Mouse (Mus musculus) T-cell, adult 66 days (primary cell): ENCODE measurements around the gene Hist1h2bk. TPM values are rescaled to one million over a fixed set of nuclear protein-coding genes. Genes with fewer than 3 reads are reported as not detected.

Experiments used
- total RNA-seq, 2 experiments: library from RNA; stranded (reverse); gene quantifications; 3 replicates in 1 of 2; 4 replicates in 1 of 2; pipeline ENCODE4 v1.2.4; 2023

The Hist1h2bk gene
- 100 to 1,000 TPM in 1 of 2 experiments, 10 to 100 TPM in 1; 47.4 to 137 TPM for total RNA-seq

DNA sequence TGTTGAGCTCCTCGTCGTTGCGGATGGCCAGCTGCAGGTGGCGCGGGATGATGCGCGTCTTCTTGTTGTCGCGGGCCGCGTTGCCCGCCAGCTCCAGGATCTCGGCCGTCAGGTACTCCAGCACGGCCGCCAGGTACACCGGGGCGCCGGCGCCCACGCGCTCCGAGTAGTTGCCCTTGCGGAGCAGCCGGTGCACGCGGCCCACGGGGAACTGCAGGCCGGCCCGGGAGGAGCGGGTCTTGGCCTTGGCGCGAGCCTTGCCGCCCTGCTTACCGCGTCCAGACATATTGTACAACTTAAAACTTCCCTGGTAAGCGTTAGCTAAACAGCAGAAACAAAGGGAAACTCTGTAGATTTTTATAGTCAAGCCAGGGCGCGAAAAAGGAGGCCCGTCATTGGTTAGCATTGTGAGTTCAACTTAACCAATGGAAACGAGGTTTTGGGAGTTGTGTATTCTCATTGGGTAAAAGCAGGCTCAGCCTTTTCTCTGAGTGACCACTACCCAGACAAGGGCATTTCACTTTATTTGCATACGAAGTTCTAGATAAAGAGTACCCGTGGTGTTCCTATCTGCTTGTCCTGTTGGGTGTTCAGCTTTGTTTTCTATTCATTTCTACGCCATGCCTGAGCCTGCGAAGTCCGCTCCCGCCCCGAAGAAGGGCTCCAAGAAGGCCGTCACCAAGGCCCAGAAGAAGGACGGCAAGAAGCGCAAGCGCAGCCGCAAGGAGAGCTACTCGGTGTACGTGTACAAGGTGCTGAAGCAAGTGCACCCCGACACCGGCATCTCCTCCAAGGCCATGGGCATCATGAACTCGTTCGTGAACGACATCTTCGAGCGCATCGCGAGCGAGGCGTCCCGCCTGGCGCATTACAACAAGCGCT lies at the start of gene Hist1h2bk, which contains the start of gene Hist1h2ah:
TSS of gene Hist1h2bk (plus strand) at position 604 of the 882 bp plus-strand sequence.
TSS of gene Hist1h2ah (minus strand) at position 302 of the 882 bp plus-strand sequence.

DNA sequence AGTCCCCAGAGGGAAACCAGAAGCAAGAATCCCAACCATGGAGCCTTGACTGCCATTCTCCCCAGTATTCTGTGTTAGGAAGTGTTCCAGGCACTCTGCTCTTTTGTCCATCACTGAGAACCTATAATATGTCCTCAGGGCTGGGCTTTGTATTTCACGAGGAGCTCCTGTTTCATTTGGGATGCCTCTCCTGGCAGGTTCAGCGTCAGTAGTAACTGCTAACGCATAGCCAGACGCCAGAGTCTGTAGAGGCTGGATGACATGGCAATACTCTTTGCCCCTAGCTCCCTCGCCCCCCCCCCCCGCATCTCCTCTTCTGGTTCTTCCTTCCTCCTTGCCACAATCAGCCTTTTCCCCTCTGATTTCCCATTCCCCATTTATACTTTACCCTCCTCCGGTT lies 26.0 kb upstream of the Hist1h2bk start, which contains the start of gene Prss16:
TSS of gene Prss16 (minus strand) at position 101 of the 400 bp plus-strand sequence.

DNA sequence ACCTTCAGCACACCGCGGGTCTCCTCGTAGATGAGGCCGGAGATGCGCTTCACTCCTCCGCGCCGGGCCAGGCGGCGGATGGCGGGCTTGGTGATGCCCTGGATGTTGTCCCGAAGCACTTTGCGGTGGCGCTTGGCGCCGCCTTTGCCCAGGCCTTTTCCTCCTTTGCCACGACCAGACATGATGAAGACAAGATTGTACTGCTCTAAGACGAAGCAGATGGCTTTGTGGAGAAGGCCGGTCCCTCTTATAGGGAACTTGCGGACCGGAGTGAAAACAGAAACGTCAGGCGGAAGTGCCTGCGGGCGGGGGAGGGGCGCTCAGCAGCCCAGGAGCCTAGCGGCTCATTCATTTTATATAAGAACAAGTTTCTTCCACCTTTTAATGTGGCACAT lies 5.5 kb downstream of the Hist1h2bk start, which contains the start of gene Hist1h4i:
TSS of gene Hist1h4i (minus strand) at position 221 of the 395 bp plus-strand sequence.

DNA sequence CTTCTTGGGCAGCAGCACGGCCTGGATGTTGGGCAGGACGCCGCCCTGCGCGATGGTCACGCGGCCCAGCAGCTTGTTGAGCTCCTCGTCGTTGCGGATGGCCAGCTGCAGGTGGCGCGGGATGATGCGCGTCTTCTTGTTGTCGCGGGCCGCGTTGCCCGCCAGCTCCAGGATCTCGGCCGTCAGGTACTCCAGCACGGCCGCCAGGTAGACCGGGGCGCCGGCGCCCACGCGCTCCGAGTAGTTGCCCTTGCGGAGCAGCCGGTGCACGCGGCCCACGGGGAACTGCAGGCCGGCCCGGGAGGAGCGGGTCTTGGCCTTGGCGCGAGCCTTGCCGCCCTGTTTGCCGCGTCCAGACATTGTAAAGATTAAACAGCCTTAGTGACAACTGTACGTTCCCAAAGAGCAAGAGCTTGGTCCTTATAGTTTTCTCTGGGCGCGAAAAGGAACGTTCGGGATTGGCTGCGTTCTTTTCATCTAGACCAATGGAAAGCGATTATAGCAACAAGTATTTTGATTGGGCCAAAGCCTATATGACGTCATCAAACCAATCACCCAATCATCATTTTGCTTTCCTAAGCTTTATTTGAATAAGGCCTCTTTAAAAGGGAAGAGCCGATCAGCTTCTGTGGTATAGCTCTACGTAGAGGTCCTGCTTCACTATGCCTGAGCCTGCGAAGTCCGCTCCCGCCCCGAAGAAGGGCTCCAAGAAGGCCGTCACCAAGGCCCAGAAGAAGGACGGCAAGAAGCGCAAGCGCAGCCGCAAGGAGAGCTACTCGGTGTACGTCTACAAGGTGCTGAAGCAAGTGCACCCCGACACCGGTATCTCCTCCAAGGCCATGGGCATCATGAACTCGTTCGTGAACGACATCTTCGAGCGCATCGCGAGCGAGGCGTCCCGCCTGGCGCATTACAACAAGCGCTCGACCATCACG lies 7.2 kb downstream of the Hist1h2bk start, which contains the start of the genes Hist1h2ag and Hist1h2bj:
TSS of gene Hist1h2ag (minus strand) at position 377 of the 935 bp plus-strand sequence.
TSS of gene Hist1h2bj (plus strand) at position 647 of the 935 bp plus-strand sequence.

DNA sequence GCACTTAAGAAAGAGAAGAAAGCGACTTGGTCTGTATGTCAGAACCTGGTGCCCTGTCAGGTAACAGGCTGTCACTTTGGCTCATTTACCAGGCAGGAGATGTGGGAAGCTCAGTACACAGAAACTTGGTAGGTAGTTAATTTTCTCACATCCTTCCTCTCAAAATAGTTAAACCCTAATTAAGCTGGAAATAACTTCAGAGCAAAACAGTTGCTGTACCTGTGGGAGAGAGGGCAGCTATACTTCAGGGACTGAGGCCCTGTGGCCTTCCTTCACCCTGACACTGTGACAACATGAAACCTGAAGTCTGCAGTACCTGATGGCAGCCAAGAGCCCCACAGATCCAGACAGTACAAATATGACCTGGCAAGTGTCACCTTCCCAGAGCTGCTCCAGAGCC lies 48.5 kb downstream of the Hist1h2bk start, which contains the start of gene Vmn1r188:
TSS of gene Vmn1r188 (plus strand) at position 301 of the 400 bp plus-strand sequence.

Other genes starting within 250 kb of the Hist1h2bk start
- 10 to 100 TPM in 1 of 2 experiments, 1 to 10 TPM in 1; 8.2 to 18.6 TPM for gene Hist1h2an, start 248.7 kb upstream of the Hist1h2bk start, total RNA-seq
- gene Hist1h2bp, start 248.4 kb upstream of the Hist1h2bk start, total RNA-seq, result 10 to 100 TPM; 22.1 to 55.1 TPM
- gene Hist1h2bq, start 225.7 kb upstream of the Hist1h2bk start, total RNA-seq, result 100 to 1,000 TPM in 1 of 2 experiments, 10 to 100 TPM in 1; 85.1 to 138 TPM
- gene Hist1h2ao, start 225.4 kb upstream of the Hist1h2bk start, total RNA-seq, result 100 to 1,000 TPM; 104 to 232 TPM
- 100 to 1,000 TPM; 266 to 341 TPM for gene Hist1h4m, start 224.1 kb upstream of the Hist1h2bk start, total RNA-seq
- gene Hist1h4n, start 203.7 kb upstream of the Hist1h2bk start, total RNA-seq, result 100 to 1,000 TPM in 1 of 2 experiments, 10 to 100 TPM in 1; 17.4 to 191 TPM
- gene Hist1h2ap, start 202.4 kb upstream of the Hist1h2bk start, total RNA-seq, result 10 to 100 TPM; 52.5 to 94.4 TPM
- 100 to 1,000 TPM in 1 of 2 experiments, 10 to 100 TPM in 1; 85.9 to 136 TPM for gene Hist1h2br, start 202.1 kb upstream of the Hist1h2bk start, total RNA-seq
- under 1 TPM; 0.36 to 0.67 TPM for gene Zfp184, start 90.8 kb upstream of the Hist1h2bk start, total RNA-seq
- gene Pom121l2, start 54.7 kb upstream of the Hist1h2bk start, total RNA-seq, result not detected
- gene Prss16, start 26.1 kb upstream of the Hist1h2bk start, total RNA-seq, result under 1 TPM in 1 of 2 experiments, not detected in 1; 0.93 TPM
- gene Hist1h2ah, start 302 bp upstream of the Hist1h2bk start, total RNA-seq, result 10 to 100 TPM in 1 of 2 experiments, 1 to 10 TPM in 1; 9.5 to 83.4 TPM
- 100 to 1,000 TPM in 1 of 2 experiments, 10 to 100 TPM in 1; 55.8 to 104 TPM for gene Hist1h4i, start 5.5 kb downstream of the Hist1h2bk start, total RNA-seq
- 100 to 1,000 TPM in 1 of 2 experiments, 10 to 100 TPM in 1; 44.9 to 107 TPM for gene Hist1h2ag, start 7.1 kb downstream of the Hist1h2bk start, total RNA-seq
- 10 to 100 TPM; 39.1 to 88.2 TPM for gene Hist1h2bj, start 7.3 kb downstream of the Hist1h2bk start, total RNA-seq
- not detected for gene Vmn1r188, start 48.6 kb downstream of the Hist1h2bk start, total RNA-seq
- gene Vmn1r189, start 70.0 kb downstream of the Hist1h2bk start, total RNA-seq, result not detected
- not detected for gene Vmn1r191, start 148.1 kb downstream of the Hist1h2bk start, total RNA-seq
- gene Vmn1r192, start 155.3 kb downstream of the Hist1h2bk start, total RNA-seq, result not detected
- gene Vmn1r193, start 187.3 kb downstream of the Hist1h2bk start, total RNA-seq, result not detected
- gene Vmn1r194, start 208.3 kb downstream of the Hist1h2bk start, total RNA-seq, result not detected
- not detected for gene Vmn1r195, start 234.7 kb downstream of the Hist1h2bk start, total RNA-seq